Mouse (Mus musculus) small intestine, adult 2 months (tissue): ENCODE measurements around the gene Dot1l. TPM values are rescaled to one million over a fixed set of nuclear protein-coding genes. Genes with fewer than 3 reads are reported as not detected.

Experiments
- H3K27ac ChIP-seq: fragments of 200-500 bp; 2 replicates; pipeline ENCODE4 v1.5.1; 2012; ENCODE audit warnings: low read depth, low read length, control low read depth, inconsistent platforms; ENCODE audit not compliant: insufficient read depth
- H3K27me3 ChIP-seq: fragments of 200-500 bp; 2 replicates; pipeline ENCODE4 v1.6.1; 2012; ENCODE audit warnings: mild to moderate bottlenecking, moderate library complexity, low read length, inconsistent platforms; ENCODE audit not compliant: control insufficient read depth, insufficient read depth
- H3K36me3 ChIP-seq: fragments of 200-500 bp; 2 replicates; pipeline ENCODE4 v1.6.1; 2012; ENCODE audit warnings: mild to moderate bottlenecking, low read length, control low read depth, inconsistent platforms; ENCODE audit not compliant: control insufficient read depth, insufficient read depth
- H3K4me1 ChIP-seq: fragments of 200-500 bp; 2 replicates; pipeline ENCODE4 v1.6.1; 2012; ENCODE audit warnings: low read length, inconsistent platforms, mixed read lengths; ENCODE audit not compliant: control insufficient read depth, insufficient read depth, insufficient read length
- H3K4me3 ChIP-seq: fragments of 200-500 bp; 2 replicates; pipeline ENCODE4 v1.5.1; 2012; ENCODE audit warnings: low read depth, mild to moderate bottlenecking, control low read depth, inconsistent platforms, low read length, moderate library complexity
- CTCF ChIP-seq: fragments of 200-500 bp; IDR thresholded peaks from 2 replicates; pipeline ENCODE4 v1.5.1; 2012; ENCODE audit warnings: low read depth, mild to moderate bottlenecking, control low read depth, inconsistent platforms, low read length, moderate library complexity, mixed read lengths; ENCODE audit not compliant: insufficient replicate concordance, insufficient read length; ENCODE audit errors: extremely low read depth
- POLR2A ChIP-seq: fragments of 200-500 bp; IDR thresholded peaks from 2 replicates; pipeline ENCODE4 v1.6.1; 2012; ENCODE audit warnings: low read depth, mild to moderate bottlenecking, control low read depth, inconsistent platforms, low read length, moderate library complexity
- WGBS: fragments of 180-500 bp; shearing (Covaris S2); methylation state at CpG from one replicate; pipeline ENCODE4 v1.1.7; 2018; 5-methylcytosine and 5-hydroxymethylcytosine counted together
- polyA plus RNA-seq: library from polyadenylated mRNA; depleted of rRNA; stranded (reverse); fragments of >200 nt; gene quantifications from 2 replicates; pipeline ENCODE4 v1.2.3, GENCODE M21; 2012

Gene Dot1l
- polyA plus RNA-seq, 1 experiment: 83.7 TPM

DNA sequence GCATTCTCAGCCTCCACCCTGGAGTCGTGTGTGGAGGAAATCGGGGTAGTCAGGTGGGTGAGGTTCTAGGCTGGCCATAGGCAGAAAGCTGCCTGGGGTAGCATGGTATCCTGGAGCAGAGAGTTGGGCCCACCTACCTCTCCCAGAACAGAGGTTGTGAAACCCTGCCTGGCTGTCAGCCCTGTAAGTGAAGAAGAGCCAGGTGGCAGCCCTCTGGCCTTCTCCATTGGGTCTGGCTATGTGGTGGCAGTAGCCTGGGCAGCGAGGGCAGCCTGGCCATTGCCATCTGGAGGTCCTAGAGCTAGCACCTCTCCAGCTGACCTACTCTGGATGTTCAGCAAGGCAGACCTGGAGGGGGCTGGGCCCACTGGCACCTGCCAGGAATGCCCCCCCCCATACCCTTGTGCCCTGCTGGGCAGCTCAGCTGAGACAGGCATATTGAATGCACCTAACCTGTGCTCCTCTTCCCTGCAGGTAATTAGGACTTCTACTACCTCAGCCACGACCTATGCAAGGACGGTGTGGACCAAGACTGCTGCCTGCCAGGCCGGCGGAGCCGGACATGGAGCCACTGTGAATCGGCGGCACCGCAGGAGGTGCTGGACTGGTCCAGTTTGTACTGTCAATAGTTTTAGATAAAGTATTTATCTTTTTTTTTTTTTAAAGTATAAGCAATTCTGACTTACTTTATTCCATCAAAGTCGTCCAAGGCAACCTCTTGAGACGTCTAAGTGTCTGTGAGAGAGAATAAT is 38.2 kb downstream of the Dot1l start:
- H3K27ac ChIP-seq: no peak overlapping the region
- WGBS: 85% methylated on average over 13 of the region's 13 CpGs
- no peaks in the 10 kb centered on the region; the same call in 1 of the 2 replicates for H3K4me1 ChIP-seq
- H3K27me3 ChIP-seq: no peaks in the 10 kb centered on the region
- TF ChIP-seq POLR2A: no peak
- no peak for TF ChIP-seq CTCF
- no peak overlapping the region for H3K4me3 ChIP-seq
- H3K36me3 ChIP-seq: peaks cover 63% of the 10 kb centered on the region

DNA sequence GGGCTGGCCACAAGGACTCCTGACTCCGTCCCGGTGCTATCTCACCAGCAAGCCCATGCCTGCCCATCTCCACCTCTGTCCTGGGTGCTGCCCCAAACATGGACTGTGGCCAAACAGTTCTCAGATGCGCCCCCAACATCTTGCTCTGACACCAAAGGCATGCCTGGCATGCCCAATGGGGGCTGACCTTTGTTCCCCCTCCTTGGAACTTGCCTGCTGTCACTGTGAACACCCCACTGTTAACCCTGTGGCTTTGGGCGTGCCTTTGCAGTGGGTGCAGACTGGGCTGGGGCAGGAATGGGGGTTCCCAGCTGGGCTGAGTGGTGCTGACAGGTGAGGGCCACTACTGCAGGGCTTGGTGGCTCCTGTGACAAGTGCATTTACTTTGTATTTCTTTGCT is 38.8 kb downstream of the Dot1l start:
- Histone ChIP-seq H3K27ac (no peak overlapping the region), H3K4me1 (no peaks in the 10 kb centered on the region; the same call in 1 of the 2 replicates), H3K36me3 (peaks cover 58% of the 10 kb centered on the region), H3K27me3 (no peaks in the 10 kb centered on the region), H3K4me3 (no peak overlapping the region)
- 72% methylated on average over 4 of the region's 4 CpGs for WGBS
- TF ChIP-seq CTCF (no peak), POLR2A (no peak)

DNA sequence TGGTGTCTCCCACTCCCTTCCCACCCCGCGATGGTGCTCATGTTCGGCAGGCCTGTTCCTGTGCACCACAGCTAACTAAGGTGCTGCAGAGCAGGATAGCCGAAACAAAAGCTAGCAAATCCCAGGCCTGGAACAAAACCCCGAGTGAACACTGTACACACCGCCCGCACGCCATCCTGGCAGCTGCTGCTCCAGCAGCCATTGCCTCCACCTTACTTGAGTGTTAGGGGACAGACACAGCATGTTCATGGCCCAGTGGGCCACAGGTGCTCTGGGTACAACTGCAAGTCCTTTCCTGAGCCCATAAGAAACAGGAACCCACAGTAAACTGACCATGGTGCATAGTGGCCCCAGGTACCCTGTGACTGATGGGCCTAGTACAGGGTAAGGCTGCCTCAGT is 39.7 kb downstream of the Dot1l start:
- H3K4me1 ChIP-seq: peaks cover 7% of the 10 kb centered on the region
- no peak overlapping the region for H3K4me3 ChIP-seq
- WGBS: 89% methylated on average over 8 of the region's 8 CpGs
- no peaks in the 10 kb centered on the region for H3K27me3 ChIP-seq
- TF ChIP-seq CTCF (no peak), POLR2A (no peak)
- no peak overlapping the region for H3K27ac ChIP-seq
- H3K36me3 ChIP-seq: peaks cover 50% of the 10 kb centered on the region

DNA sequence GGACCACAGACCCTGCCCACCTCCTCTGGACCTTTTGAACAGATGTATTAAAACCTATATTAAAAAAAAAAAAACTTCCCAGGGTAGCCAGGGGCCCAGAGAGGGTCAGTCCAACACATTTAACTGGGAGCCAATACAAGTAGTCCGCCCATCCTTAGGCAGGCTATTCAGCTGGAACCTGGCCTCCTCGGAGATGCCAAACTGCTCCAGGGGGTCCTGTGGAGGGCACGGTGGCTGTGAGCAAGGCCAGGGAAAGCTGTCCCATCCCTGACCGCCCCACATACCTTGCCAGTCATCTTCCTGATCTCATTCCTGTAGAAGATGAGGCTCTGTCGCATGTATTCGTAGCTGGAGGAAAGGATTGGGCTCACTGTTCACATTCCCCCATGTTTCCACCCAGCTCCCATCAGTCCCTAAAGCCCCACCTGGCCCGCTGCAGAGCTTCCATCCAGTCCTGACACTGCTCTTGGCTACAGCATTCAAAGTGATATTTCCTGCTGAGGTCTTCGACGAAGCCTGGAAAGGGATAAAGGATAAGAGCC is 41.4 kb downstream of the Dot1l start:
- Histone ChIP-seq H3K36me3 (peaks cover 39% of the 10 kb centered on the region), H3K4me1 (peaks cover 7% of the 10 kb centered on the region), H3K4me3 (no peak overlapping the region), H3K27ac (no peak overlapping the region), H3K27me3 (no peaks in the 10 kb centered on the region)
- 82% methylated on average over 9 of the region's 9 CpGs for WGBS
- TF ChIP-seq POLR2A (no peak), CTCF (no peak)

DNA sequence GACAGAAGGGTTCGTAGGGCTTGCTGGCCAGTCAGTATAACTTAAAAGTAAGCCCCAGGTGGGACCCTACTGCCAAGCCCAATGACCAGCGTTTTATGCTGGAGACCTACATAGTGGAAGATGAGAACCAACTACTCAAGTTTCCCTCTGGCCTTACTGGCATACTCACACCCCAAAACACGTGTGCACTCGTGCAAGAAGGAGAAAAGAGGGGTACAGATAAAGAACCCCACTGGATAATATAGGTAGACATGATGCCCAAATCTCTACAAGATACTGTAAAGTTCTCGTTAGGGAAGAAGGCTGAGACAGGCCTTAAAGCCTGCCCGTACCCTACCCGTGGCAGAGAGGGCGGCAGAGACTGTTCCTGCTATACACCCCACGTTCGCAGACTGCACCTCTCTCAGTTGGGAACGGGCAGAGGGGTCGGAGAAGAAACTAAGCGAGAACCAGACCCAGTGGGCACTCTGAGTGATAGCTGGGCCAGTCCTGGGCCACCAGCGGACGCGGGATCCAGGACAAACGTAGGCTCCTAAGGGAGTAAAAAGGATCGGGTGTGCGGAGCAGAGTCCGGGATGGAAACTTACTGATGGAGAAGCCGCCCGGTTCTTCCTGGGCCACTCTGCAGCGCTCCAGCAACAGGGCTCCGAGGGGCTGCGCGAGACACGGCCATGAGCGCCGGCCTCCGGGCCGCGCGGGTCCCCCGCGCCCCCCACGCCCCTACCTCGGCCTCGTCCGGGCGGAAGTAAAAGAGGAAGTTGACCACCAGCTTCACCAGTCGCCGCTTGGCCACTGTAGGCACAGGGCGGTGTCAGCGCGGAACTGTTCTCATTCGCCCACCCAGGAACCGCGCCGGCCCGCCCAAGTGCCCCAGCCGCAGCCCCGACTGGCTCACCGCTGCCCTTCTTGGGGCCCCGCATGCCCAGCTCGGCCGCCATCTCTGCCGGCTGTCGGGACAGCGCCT is 42.5 kb downstream of the Dot1l start:
- 1% methylated on average over 59 of the region's 59 CpGs for WGBS
- Histone ChIP-seq H3K4me1 (peaks cover 7% of the 10 kb centered on the region), H3K27me3 (no peaks in the 10 kb centered on the region), H3K4me3 (peak overlapping the region; percentile 81), H3K27ac (peak overlapping the region; percentile 95), H3K36me3 (peaks cover 39% of the 10 kb centered on the region)
- TF ChIP-seq POLR2A: no peak
- TF ChIP-seq CTCF: 0 out of 2 replicates have a peak, but pooled peaks have one; percentile 16

DNA sequence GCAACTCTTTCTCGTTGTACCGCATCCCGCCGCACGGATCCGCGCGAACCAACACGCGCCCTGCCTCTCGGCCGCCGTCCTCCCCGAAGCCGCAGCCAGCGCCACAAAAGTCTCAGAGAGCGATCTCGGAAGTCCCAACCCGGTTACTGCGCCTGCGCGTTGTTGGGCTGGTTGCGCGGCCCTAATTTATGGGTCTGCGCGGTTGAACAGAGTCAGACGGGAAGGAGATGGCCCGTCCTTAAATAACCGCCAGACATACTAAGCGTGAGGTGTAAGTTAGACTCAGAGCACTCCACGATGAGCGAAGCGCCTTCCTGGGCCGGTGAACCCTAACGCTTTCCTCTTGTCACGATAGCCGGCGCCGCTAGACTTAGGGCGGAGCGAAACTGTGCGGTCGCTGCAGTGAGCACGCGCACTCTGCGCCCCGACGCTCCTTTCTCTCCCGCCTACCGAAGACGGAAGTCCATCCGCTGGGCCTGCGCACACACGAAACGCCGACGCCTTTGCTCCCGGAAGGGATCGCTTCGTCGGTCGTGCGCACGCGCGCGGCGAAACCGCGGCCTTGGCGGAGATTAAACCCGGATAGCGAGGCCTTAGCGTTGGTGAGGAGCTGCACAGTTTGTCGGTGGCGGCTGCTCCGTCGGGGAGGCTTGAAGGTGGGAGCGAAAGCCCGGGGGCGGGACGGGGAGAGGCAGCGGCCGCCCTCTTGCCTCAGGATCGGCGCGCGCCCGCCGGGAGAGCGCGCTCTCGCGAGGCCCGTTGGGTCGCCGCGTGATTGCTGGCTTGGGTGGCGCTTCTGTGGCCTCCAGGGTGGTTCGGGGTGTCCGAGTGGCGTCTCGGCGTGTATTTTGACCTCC is 43.4 kb downstream of the Dot1l start, which contains the start of the genes Sf3a2 and Plekhj1:
Sf3a2 (plus strand) TSS at position 49 of the 857 bp plus-strand sequence.
Plekhj1 (minus strand) TSS at position 477 of the 857 bp plus-strand sequence.
- Histone ChIP-seq H3K36me3 (peaks cover 41% of the 10 kb centered on the region), H3K4me1 (peaks cover 7% of the 10 kb centered on the region), H3K27ac (peak within 1 kb of the TSS; percentile 95), H3K27me3 (no peaks in the 10 kb centered on the region), H3K4me3 (peak within 1 kb of the TSS; percentile 81)
- TF ChIP-seq POLR2A (peak; percentile 48; the same call in 1 of the 2 replicates), CTCF (no peak)
- under 1% methylated on average over 104 of the region's 104 CpGs for WGBS
